Mouse (Mus musculus) CD4-positive helper T cell, adult 2 months (primary cell): Measurements from ENCODE around the gene Xpo5.

Experiments
- DNase-seq: peaks from one replicate; pipeline ENCODE4 v3.0.0-alpha.2; 2012; ENCODE audit warnings: low read depth, missing footprints, low spot score

The Xpo5 gene

DNA sequence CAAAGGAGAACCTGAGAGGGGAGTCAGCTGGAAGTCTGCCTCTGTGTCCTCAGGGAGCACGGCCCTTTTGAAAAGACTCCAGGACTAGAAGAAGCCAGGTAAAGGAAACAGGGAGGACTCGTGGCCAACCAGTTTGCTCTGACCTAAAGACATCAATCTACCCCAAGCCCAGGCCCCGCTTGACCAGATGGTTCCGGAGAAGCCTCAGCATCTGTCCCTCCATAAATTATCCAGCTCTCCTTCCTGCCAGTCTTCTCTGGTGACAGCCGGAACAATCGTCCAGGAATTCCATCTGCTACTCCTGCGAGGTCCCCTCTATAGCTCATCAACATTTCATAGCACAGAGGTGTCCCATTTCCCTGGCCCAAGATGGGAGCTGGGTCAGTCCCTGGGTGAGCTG, 82.1 kb downstream of the Xpo5 start:
- DNase-seq: no peak

DNA sequence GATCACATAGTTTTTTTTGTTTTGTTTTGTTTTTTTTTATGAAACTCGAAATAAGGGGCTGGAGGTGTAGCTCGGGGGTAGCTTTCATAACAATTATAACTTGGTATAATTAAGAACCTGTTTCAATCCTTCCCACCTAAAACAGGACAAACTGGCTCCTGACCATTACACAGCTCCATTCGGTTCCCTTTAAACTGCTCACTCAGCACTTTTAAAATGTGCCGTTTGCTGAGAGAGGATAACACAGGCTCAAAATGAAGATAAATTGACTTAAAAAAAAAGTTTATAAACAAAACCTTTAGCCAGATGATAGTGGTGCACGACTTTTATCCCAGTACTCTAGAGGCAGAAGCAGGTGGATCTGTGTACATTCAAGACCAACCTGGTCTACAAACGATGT, 82.8 kb downstream of the Xpo5 start:
- DNase-seq: no peak

DNA sequence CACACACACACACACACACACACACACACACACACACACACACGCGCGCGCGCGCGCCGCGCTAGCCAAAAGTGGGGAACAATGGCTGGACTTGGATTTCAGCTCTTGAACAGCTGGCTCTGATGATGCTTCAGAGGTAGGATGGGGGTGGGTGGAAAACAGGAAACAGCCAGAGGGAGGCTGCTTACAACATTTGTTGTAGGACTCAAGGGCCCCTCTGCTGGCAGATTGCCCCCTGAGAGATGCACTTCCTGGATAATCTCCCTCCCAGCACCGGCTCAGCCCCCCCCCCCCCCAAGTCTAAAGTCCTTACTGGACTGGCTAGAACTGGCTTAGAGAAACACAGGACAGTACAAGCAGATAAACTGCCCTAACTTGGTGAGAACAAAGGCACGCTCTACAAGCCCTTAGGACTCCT, 85.1 kb downstream of the Xpo5 start:
- DNase-seq: no peak
